8 mouse cellular contexts compared by ENCODE assay signal in the genomic region with DNA sequence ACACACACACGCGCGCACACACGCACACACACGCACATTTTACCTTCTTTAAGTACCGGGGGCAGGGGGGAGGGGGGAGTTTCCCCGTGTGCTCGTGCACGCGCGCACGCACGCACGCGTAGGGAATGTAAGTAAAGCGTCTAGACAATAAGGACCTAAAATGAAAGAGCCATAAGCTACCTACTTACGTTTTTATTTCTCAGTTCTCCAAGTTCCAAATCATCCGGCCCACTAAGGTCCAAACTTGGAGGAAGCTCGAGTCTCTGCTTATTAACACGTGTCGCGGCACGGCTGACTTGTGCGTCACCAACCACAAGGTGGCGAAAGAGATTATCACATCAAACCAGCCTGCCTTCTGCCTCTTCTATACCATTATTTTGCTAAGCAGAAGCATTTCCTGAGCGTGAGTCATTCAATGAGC. TPM values are rescaled to one million over a fixed set of nuclear protein-coding genes. Genes with fewer than 3 reads are reported as not detected.
A peak's percentile ranks its signal among the peaks of the same experiment; 100 is the strongest.
DNase-seq lines count a peak whose midpoint lies in the region; ATAC-seq and TF ChIP-seq lines count a peak whose summit lies in the region.

No protein-coding gene starts in this region.

- 0 out of 2 replicates have a peak overlapping the region, but pooled peaks have one; percentile 53 for H3K9ac ChIP-seq in forebrain, embryonic 13.5 days
- peak overlapping the region; percentile 38; the same call in 1 of the 2 replicates for H3K9ac ChIP-seq in liver, embryonic 16.5 days (ENCODE audit: low read depth, low read length)
- H3K9ac ChIP-seq in neural tube, embryonic 12.5 days = 0 out of 2 replicates have a peak overlapping the region, but pooled peaks have one; percentile 26

- H3K4me2 ChIP-seq in forebrain, embryonic 13.5 days = peak overlapping the region; percentile 64
- H3K4me2 ChIP-seq in liver, embryonic 16.5 days (ENCODE audit: low read depth, low read length) = peak overlapping the region; percentile 55
- H3K4me2 ChIP-seq in neural tube, embryonic 12.5 days (replicated peaks) = peak overlapping the region; percentile 63

- H3K4me3 ChIP-seq in forebrain, embryonic 13.5 days = peak overlapping the region; percentile 45
- H3K4me3 ChIP-seq in liver, embryonic 16.5 days (ENCODE audit: low read depth, low read length) = peak overlapping the region; percentile 54
- peak overlapping the region; percentile 32 for H3K4me3 ChIP-seq in neural tube, embryonic 12.5 days
- H3K4me3 ChIP-seq in testis, adult 2 months (ENCODE audit: control insufficient read depth, low read depth, low read length) = peak overlapping the region; percentile 59

- H3K9me3 ChIP-seq in forebrain, embryonic 13.5 days (replicated peaks) = no peaks in the 10 kb centered on the region
- H3K9me3 ChIP-seq in liver, embryonic 16.5 days (replicated peaks; ENCODE audit: control insufficient read depth, low read length) = no peaks in the 10 kb centered on the region
- no peaks in the 10 kb centered on the region for H3K9me3 ChIP-seq in neural tube, embryonic 12.5 days

- peak; percentile 74 for TF ChIP-seq CTCF in brain, embryonic 14.5 days (IDR thresholded peaks at IDR 0.05; ENCODE audit: borderline replicate concordance, extremely low read depth, insufficient read depth, insufficient read length)
- peak; percentile 52; the same call in 1 of the 2 replicates for TF ChIP-seq CTCF in testis, adult 2 months (IDR thresholded peaks at IDR 0.05; ENCODE audit: control insufficient read depth, insufficient read depth, insufficient replicate concordance, low read depth, low read length)

- DNase-seq in brain, embryonic 14.5 days (ENCODE audit: low read depth) = peak; percentile 89
- peak; percentile 73 to 76 for DNase-seq in heart, postnatal 10 days
- peak; percentile 79 to 86 for DNase-seq in kidney, postnatal 4 days

- no peaks in the 10 kb centered on the region for H3K27me3 ChIP-seq in forebrain, embryonic 13.5 days
- H3K27me3 ChIP-seq in liver, embryonic 16.5 days (ENCODE audit: control insufficient read depth, insufficient read depth, low read depth, low read length) = no peaks in the 10 kb centered on the region
- H3K27me3 ChIP-seq in neural tube, embryonic 12.5 days (replicated peaks) = no peaks in the 10 kb centered on the region
- no peaks in the 10 kb centered on the region for H3K27me3 ChIP-seq in testis, adult 2 months (ENCODE audit: control insufficient read depth, insufficient read depth, low read length)

- ATAC-seq in CD4-positive, CD25-positive, alpha-beta regulatory T cell, adult 4 months = peak; percentile 84
- peak; percentile 80 for ATAC-seq in forebrain, embryonic 13.5 days
- no peak for ATAC-seq in liver, embryonic 16.5 days (ENCODE audit: low read depth)
- peak; percentile 49 for ATAC-seq in neural tube, embryonic 12.5 days (ENCODE audit: low FRiP score, low read depth)

- no peaks in the 10 kb centered on the region for H3K36me3 ChIP-seq in forebrain, embryonic 13.5 days (ENCODE audit: poor library complexity, severe bottlenecking)
- H3K36me3 ChIP-seq in liver, embryonic 16.5 days (ENCODE audit: control insufficient read depth, insufficient read depth) = no peaks in the 10 kb centered on the region
- H3K36me3 ChIP-seq in neural tube, embryonic 12.5 days = no peaks in the 10 kb centered on the region
- H3K36me3 ChIP-seq in testis, adult 2 months (ENCODE audit: control insufficient read depth, insufficient read depth, low read length) = no peaks in the 10 kb centered on the region

- no peak overlapping the region for H3K27ac ChIP-seq in forebrain, embryonic 13.5 days
- H3K27ac ChIP-seq in liver, embryonic 16.5 days (ENCODE audit: low read length) = no peak overlapping the region
- no peak overlapping the region for H3K27ac ChIP-seq in neural tube, embryonic 12.5 days
- no peak overlapping the region for H3K27ac ChIP-seq in testis, adult 2 months (ENCODE audit: control insufficient read depth, insufficient read depth, low read depth, low read length)

- intact Hi-C loops in heart, postnatal 10 days (cut with DNase I) = loop anchor here (2.0 to 5.0 kb wide), 4 partner anchors 46 to 500 kb away; no protein-coding TSS in a partner anchor

- WGBS in forebrain, embryonic 13.5 days = 17% methylated on average over 26 of the region's 26 CpGs
- 21% methylated on average over 26 of the region's 26 CpGs for WGBS in liver, embryonic 16.5 days (ENCODE audit: insufficient replicate concordance)
- 15% methylated on average over 26 of the region's 26 CpGs for WGBS in neural tube, embryonic 12.5 days

- no peak for TF ChIP-seq POLR2A in brain, embryonic 14.5 days (IDR thresholded peaks at IDR 0.05; ENCODE audit: borderline replicate concordance, extremely low read depth, insufficient read depth, insufficient read length, poor library complexity, severe bottlenecking)
- no peak for TF ChIP-seq POLR2A in testis, adult 2 months (IDR thresholded peaks at IDR 0.05; ENCODE audit: control insufficient read depth, low read depth, low read length)

- no peaks in the 10 kb centered on the region for H3K4me1 ChIP-seq in forebrain, embryonic 13.5 days
- no peaks in the 10 kb centered on the region for H3K4me1 ChIP-seq in liver, embryonic 16.5 days (ENCODE audit: control insufficient read depth, low read depth, low read length)
- H3K4me1 ChIP-seq in neural tube, embryonic 12.5 days = no peaks in the 10 kb centered on the region
- H3K4me1 ChIP-seq in testis, adult 2 months (ENCODE audit: control insufficient read depth, insufficient read depth, low read length) = no peaks in the 10 kb centered on the region

RNA-seq across cellular contexts. Expression of a gene that starts 47.1 kb away (rescaled TPM):
- polyA plus RNA-seq in CD4-positive, CD25-positive, alpha-beta regulatory T cell, adult 4 months (2017; shearing (Covaris generic)) = under 1 TPM; 0.27 to 0.48 TPM
- 6.0 and 9.4 TPM in 2 replicates for polyA plus RNA-seq in brain, embryonic 14.5 days (2012; rRNA removed)
- 1.3 and 1.6 TPM in 2 replicates for polyA plus RNA-seq in forebrain, embryonic 13.5 days (2015; fragmentation: Nextera tagmentation; extraction: Ambion mirVana)
- 1 to 10 TPM in 1 of 2 experiments, under 1 TPM in 1; 0.91 to 1.3 TPM for total RNA-seq in heart, postnatal 10 days (2021)
- polyA plus RNA-seq in liver, embryonic 16.5 days (2015; fragmentation: Nextera tagmentation; extraction: Ambion mirVana) = 0.02 and 0.04 TPM in 2 replicates
- polyA plus RNA-seq in neural tube, embryonic 12.5 days (2016; fragmentation: Nextera tagmentation; extraction: Ambion mirVana) = 1.3 and 1.6 TPM in 2 replicates
- polyA plus RNA-seq in testis, adult 2 months (2012; rRNA removed) = 2.0 and 2.6 TPM in 2 replicates
